Mouse (Mus musculus) CH12.LX (cell line): ENCODE measurements at regions not wholly inside any gene's neighbourhood (a gene's known extent, or its start where the extent isn't known, plus 50 kb on each side); places are given as distances from the start of the nearest gene placed in this dataset.

ENCODE experiments used
- CTCF ChIP-seq, 2 experiments: IDR thresholded peaks in 1 of 2; conservative IDR thresholded peaks in 1 of 2; 2 replicates each; pipeline ENCODE4 v1.5.1; 2011 to 2012; ENCODE audit warnings: low read depth in 2 of 2, low read length in 2 of 2, improper control_type of control experiment in 1 of 2, inconsistent platforms in 1 of 2, mild to moderate bottlenecking in 1 of 2, moderate library complexity in 1 of 2
- EP300 ChIP-seq: IDR thresholded peaks from 2 replicates; pipeline ENCODE4 v1.6.1; 2011; ENCODE audit warnings: low read length, improper control_type of control experiment
- ETS1 ChIP-seq: conservative IDR thresholded peaks from 2 replicates; pipeline ENCODE4 v1.6.1; 2012; ENCODE audit warnings: low read depth, mild to moderate bottlenecking, inconsistent platforms, low read length, improper control_type of control experiment, moderate library complexity
- GABPA ChIP-seq: IDR thresholded peaks from 2 replicates; pipeline ENCODE4 v1.6.1; 2012; ENCODE audit warnings: low read depth, low read length, improper control_type of control experiment, inconsistent platforms; ENCODE audit not compliant: insufficient replicate concordance
- HCFC1 ChIP-seq: IDR thresholded peaks from 2 replicates; pipeline ENCODE4 v1.6.1; 2012; ENCODE audit warnings: low read depth, mild to moderate bottlenecking, inconsistent platforms, low read length, improper control_type of control experiment
- MAFK ChIP-seq: IDR thresholded peaks from 2 replicates; pipeline ENCODE4 v1.6.1; 2011; ENCODE audit warnings: low read length, improper control_type of control experiment; ENCODE audit not compliant: insufficient replicate concordance
- MEF2A ChIP-seq: IDR thresholded peaks from 2 replicates; pipeline ENCODE4 v1.6.1; 2014; ENCODE audit warnings: low read depth, mild to moderate bottlenecking, inconsistent platforms, low read length, improper control_type of control experiment, borderline replicate concordance
- POLR2A ChIP-seq: IDR thresholded peaks from 2 replicates; pipeline ENCODE4 v1.6.1; 2011; ENCODE audit warnings: low read depth, mild to moderate bottlenecking, improper control_type of control experiment, low read length
- RCOR1 ChIP-seq: conservative IDR thresholded peaks from 2 replicates; pipeline ENCODE4 v1.6.1; 2012; ENCODE audit warnings: low read depth, mild to moderate bottlenecking, inconsistent platforms, low read length, improper control_type of control experiment
- SMC3 ChIP-seq: IDR thresholded peaks from 2 replicates; pipeline ENCODE4 v1.6.1; 2011; ENCODE audit warnings: low read depth, low read length, improper control_type of control experiment
- TBP ChIP-seq: conservative IDR thresholded peaks from 2 replicates; pipeline ENCODE4 v1.6.1; 2011; ENCODE audit warnings: low read depth, low read length, improper control_type of control experiment
- UBTF ChIP-seq: IDR thresholded peaks from 2 replicates; pipeline ENCODE4 v1.6.1; 2012; ENCODE audit warnings: low read depth, mild to moderate bottlenecking, inconsistent platforms, low read length, improper control_type of control experiment, moderate library complexity
- USF2 ChIP-seq: conservative IDR thresholded peaks from 2 replicates; pipeline ENCODE4 v1.6.1; 2011; ENCODE audit warnings: low read depth, low read length, improper control_type of control experiment
- ZC3H11A ChIP-seq: IDR thresholded peaks from 2 replicates; pipeline ENCODE4 v1.6.1; 2012; ENCODE audit warnings: low read depth, mild to moderate bottlenecking, inconsistent platforms, low read length, improper control_type of control experiment

DNA sequence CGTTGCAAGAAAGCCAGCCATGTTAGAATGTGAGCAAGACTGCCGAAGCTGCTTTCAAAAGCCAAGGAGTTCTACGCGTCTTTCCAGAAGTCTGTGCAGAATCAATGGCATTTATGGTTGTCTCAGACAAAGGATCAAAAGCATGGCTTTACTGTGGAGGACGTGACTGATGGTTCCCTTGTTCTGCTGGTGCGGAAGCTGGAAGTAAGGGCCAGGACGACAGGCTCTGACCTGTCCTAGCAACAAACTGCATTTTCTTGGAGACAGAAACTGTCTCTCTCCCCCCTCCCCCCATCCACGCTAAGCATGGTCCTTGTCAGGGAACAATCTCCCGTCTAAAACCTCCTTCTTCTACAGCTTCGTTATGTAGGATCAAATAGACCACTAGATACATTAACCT lies 2780.3 kb upstream of the Gm7489 start:
- no peak for TF ChIP-seq CTCF (conservative IDR thresholded peaks at IDR 0.05 in 1 of 2, IDR thresholded peaks at IDR 0.05 in 1 of 2; ENCODE audit: low read depth in 2 of 2, low read length in 2 of 2)
- no peak for TF ChIP-seq USF2
- no peak for TF ChIP-seq ZC3H11A
- TF ChIP-seq RCOR1 = no peak
- TF ChIP-seq POLR2A = no peak
- no peak for TF ChIP-seq HCFC1
- TF ChIP-seq EP300 = no peak
- TF ChIP-seq GABPA = no peak
- no peak for TF ChIP-seq TBP
- no peak for TF ChIP-seq MEF2A
- no peak for TF ChIP-seq UBTF
- no peak for TF ChIP-seq MAFK
- no peak for TF ChIP-seq ETS1
- TF ChIP-seq SMC3 = no peak
